Comparison of ENCODE assay signal across 13 mouse cellular contexts in the genomic region with DNA sequence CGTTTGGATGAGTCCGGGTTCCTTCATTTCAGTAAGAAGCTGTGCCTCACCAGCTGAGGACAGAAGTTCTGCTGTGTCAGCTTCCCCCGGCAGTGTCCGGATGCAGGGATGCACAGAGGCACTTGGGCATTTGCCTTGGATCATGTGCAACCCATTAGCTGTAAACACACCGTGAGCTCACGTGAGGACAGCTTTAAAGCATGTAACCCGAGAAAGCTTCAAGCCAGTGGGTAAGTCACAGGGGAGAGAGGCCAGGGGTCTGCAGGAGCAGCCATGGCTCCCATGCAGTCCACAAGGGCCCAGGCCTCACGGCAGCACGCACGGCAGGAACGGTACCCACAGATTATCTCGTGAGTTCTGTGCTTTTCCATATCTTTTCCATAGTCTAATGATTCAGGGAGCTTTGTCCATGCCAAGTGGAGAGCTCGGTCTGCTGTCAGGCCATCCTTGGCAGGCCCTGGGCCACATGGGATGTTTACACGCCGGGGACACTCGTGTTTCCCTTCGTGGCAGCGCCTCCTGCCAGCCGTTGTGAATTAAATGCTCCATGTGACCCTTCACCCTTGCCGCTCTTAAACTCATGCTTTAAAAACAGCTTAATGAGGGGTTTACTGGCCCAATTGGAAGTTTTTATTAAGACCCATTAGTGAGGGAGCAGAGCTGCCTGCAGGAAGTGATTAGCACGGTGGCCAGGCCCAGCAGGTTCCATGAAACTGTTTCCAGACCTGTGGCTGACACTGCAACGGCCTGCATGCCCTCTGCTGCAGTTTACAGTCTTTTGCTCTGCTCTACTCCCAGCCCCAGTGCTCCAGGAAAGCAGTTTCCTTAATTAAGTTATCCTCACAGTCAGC. TPM values are rescaled to one million over a fixed set of nuclear protein-coding genes. Genes with fewer than 3 reads are reported as not detected.
DNase-seq lines count a peak whose midpoint lies in the region; ATAC-seq and TF ChIP-seq lines count a peak whose summit lies in the region.
"Had no signal": no experiment of that assay in that cellular context is flagged by ENCODE, and none has a peak within 500 bp of the region (broad histone marks: within the 10 kb centered on the region; RNA-seq: fewer than 3 reads in every experiment).

No protein-coding gene starts in this region.

- TF ChIP-seq CTCF in forebrain, postnatal 0 days (IDR thresholded peaks at IDR 0.05; ENCODE audit: low read depth) = no peak
- no peak for TF ChIP-seq CTCF in testis, adult 2 months (IDR thresholded peaks at IDR 0.05; ENCODE audit: control insufficient read depth, insufficient read depth, insufficient replicate concordance, low read depth, low read length)

- H3K9ac ChIP-seq in forebrain, embryonic 14.5 days (ENCODE audit: low read length) = 0 out of 2 replicates have a peak overlapping the region, but pooled peaks have one; percentile 0
- no peak overlapping the region for H3K9ac ChIP-seq in forebrain, postnatal 0 days
- H3K9ac ChIP-seq: hindbrain, embryonic 15.5 days; lung, embryonic 14.5 days had no signal

- ATAC-seq in forebrain, embryonic 14.5 days = no peak
- no peak for ATAC-seq in forebrain, postnatal 0 days

- peaks cover 3% of the 10 kb centered on the region; the same call in 1 of the 2 replicates for H3K4me1 ChIP-seq in forebrain, embryonic 14.5 days (ENCODE audit: control insufficient read depth, insufficient read depth, low read length)
- H3K4me1 ChIP-seq in forebrain, postnatal 0 days (ENCODE audit: insufficient read depth) = no peaks in the 10 kb centered on the region
- H3K4me1 ChIP-seq in testis, adult 2 months (ENCODE audit: control insufficient read depth, insufficient read depth, low read length) = peaks cover 4% of the 10 kb centered on the region; the same call in 1 of the 2 replicates

- no peak overlapping the region for H3K4me2 ChIP-seq in forebrain, embryonic 14.5 days (ENCODE audit: low read length)
- H3K4me2 ChIP-seq in forebrain, postnatal 0 days (ENCODE audit: low read depth) = no peak overlapping the region
- H3K4me2 ChIP-seq: hindbrain, embryonic 15.5 days; lung, embryonic 14.5 days had no signal

- no peaks in the 10 kb centered on the region for H3K9me3 ChIP-seq in forebrain, embryonic 14.5 days (replicated peaks; ENCODE audit: control insufficient read depth, low read length)
- H3K9me3 ChIP-seq in forebrain, postnatal 0 days (ENCODE audit: low read length) = no peaks in the 10 kb centered on the region
- H3K9me3 ChIP-seq: hindbrain, embryonic 15.5 days had no signal

- no peak overlapping the region for H3K4me3 ChIP-seq in forebrain, embryonic 14.5 days (ENCODE audit: low read depth, low read length)
- H3K4me3 ChIP-seq in forebrain, postnatal 0 days (ENCODE audit: low read depth, low read length) = no peak overlapping the region
- H3K4me3 ChIP-seq in testis, adult 2 months (ENCODE audit: control insufficient read depth, low read depth, low read length) = no peak overlapping the region
- H3K4me3 ChIP-seq: hindbrain, embryonic 15.5 days; left cerebral cortex, adult 2 months had no signal

- 53% methylated on average over 22 of the region's 22 CpGs for whole genome bisulfite sequencing in forebrain, embryonic 14.5 days
- 57% methylated on average over 22 of the region's 22 CpGs for WGBS in forebrain, postnatal 0 days

- no peaks in the 10 kb centered on the region for H3K27me3 ChIP-seq in forebrain, embryonic 14.5 days (replicated peaks; ENCODE audit: control insufficient read depth, insufficient read depth, low read length)
- H3K27me3 ChIP-seq in forebrain, postnatal 0 days (ENCODE audit: insufficient read depth, low read length) = no peaks in the 10 kb centered on the region
- no peaks in the 10 kb centered on the region for H3K27me3 ChIP-seq in testis, adult 2 months (ENCODE audit: control insufficient read depth, insufficient read depth, low read length)
- H3K27me3 ChIP-seq: hindbrain, embryonic 15.5 days had no signal

- no peak overlapping the region for H3K27ac ChIP-seq in forebrain, embryonic 14.5 days (ENCODE audit: low read depth, low read length)
- H3K27ac ChIP-seq in forebrain, postnatal 0 days (ENCODE audit: low read depth, low read length) = no peak overlapping the region
- peak overlapping the region; percentile 63 for H3K27ac ChIP-seq in testis, adult 2 months (ENCODE audit: control insufficient read depth, insufficient read depth, low read depth, low read length)
- H3K27ac ChIP-seq: hindbrain, embryonic 15.5 days; left cerebral cortex, adult 2 months had no signal

- H3K36me3 ChIP-seq in forebrain, embryonic 14.5 days (ENCODE audit: control insufficient read depth, insufficient read depth, low read length) = peaks cover 11% of the 10 kb centered on the region; the same call in 1 of the 2 replicates
- no peaks in the 10 kb centered on the region for H3K36me3 ChIP-seq in forebrain, postnatal 0 days (ENCODE audit: insufficient read depth)
- H3K36me3 ChIP-seq in testis, adult 2 months (ENCODE audit: control insufficient read depth, insufficient read depth, low read length) = no peaks in the 10 kb centered on the region

- no peak for TF ChIP-seq POLR2A in testis, adult 2 months (IDR thresholded peaks at IDR 0.05; ENCODE audit: control insufficient read depth, low read depth, low read length)

- DNase-seq in forebrain, embryonic 14.5 days (ENCODE audit: low spot score) = no peak
- DNase-seq in forebrain, postnatal 0 days = no peak
- DNase-seq in testis, postnatal 10 days (ENCODE audit: low spot score) = no peak
- DNase-seq in kidney, postnatal 14 days = peak; percentile 29
- DNase-seq in yolk sac, embryonic 10.5 days (ENCODE audit: low spot score) = peak; percentile 10
- DNase-seq in layer of hippocampus, postnatal 25 days (ENCODE audit: extremely low spot score in 1 of 2, low spot score in 1 of 2) = no peak
- DNase-seq in adrenal gland, postnatal 25 days = no peak
- DNase-seq: lung, embryonic 14.5 days; right cerebral cortex, postnatal 25 days; thymus, adult 18-20 months had no signal

RNA-seq across cellular contexts. Expression of a gene that starts 14.8 kb away (rescaled TPM):
- 18.8 and 19.1 TPM in 2 replicates for polyA plus RNA-seq in forebrain, embryonic 14.5 days (2014; fragmentation: Nextera tagmentation; extraction: Ambion mirVana)
- total RNA-seq in forebrain, postnatal 0 days (2014; rRNA removed) = 21.5 and 28.1 TPM in 2 replicates
- polyA plus RNA-seq in forebrain, postnatal 0 days (2015; fragmentation: Nextera tagmentation; extraction: Ambion mirVana) = 13.9 and 17.8 TPM in 2 replicates
- polyA plus RNA-seq in testis, adult 2 months (2012; rRNA removed) = 87.6 and 93.5 TPM in 2 replicates
- 10 to 100 TPM; 24.9 to 34.0 TPM for total RNA-seq in layer of hippocampus, postnatal 25 days (2021)
- total RNA-seq in adrenal gland, postnatal 25 days (2021) = 41.0 and 41.5 TPM in 2 replicates

RNA-seq across cellular contexts. Expression of a gene that starts 23.1 kb away (rescaled TPM):
- polyA plus RNA-seq in forebrain, embryonic 14.5 days (2014; fragmentation: Nextera tagmentation; extraction: Ambion mirVana) = 17.6 and 20.8 TPM in 2 replicates
- total RNA-seq in forebrain, postnatal 0 days (2014; rRNA removed) = 26.6 and 27.4 TPM in 2 replicates
- polyA plus RNA-seq in forebrain, postnatal 0 days (2015; fragmentation: Nextera tagmentation; extraction: Ambion mirVana) = 20.8 and 22.6 TPM in 2 replicates
- polyA plus RNA-seq in testis, adult 2 months (2012; rRNA removed) = 6.7 and 8.2 TPM in 2 replicates
- total RNA-seq in layer of hippocampus, postnatal 25 days (2021) = 10 to 100 TPM; 61.9 to 67.1 TPM
- total RNA-seq in adrenal gland, postnatal 25 days (2021) = 0.52 and 1.1 TPM in 2 replicates

Comparison
In these comparisons a context has a peak if more than half of its experiments do, and no peak if none do; other contexts are left out.
1. DNase-seq: peak in kidney, postnatal 14 days (single experiment) and yolk sac, embryonic 10.5 days (single experiment); none in forebrain, embryonic 14.5 days (single experiment), forebrain, postnatal 0 days (single experiment), testis, postnatal 10 days (single experiment), layer of hippocampus, postnatal 25 days (0 of 2) and adrenal gland, postnatal 25 days (single experiment).
2. RNA of a gene that starts 23.1 kb away (total RNA-seq): 61.9 to 67.1 TPM in layer of hippocampus, postnatal 25 days and 26.6 to 27.4 TPM in forebrain, postnatal 0 days; 0.52 to 1.1 TPM in adrenal gland, postnatal 25 days; every median in the first group is over 10 times any median in the second.